Mouse (Mus musculus): ENCODE data around the gene Duoxa2.

GRCm38 (mm10) chr2:122304544-122304943 is 5.8 kb downstream of the Duoxa2 start:
- TF ChIP-seq CTCF (IDR thresholded peaks at IDR 0.05; ENCODE audit: low read depth) (no peak), EP300 (IDR thresholded peaks at IDR 0.05; ENCODE audit: low read depth) (no peak)

All from heart, postnatal 0 days (tissue).